Mouse (Mus musculus): Measurements from ENCODE around the gene Fam177a.
A peak's percentile ranks its signal among the peaks of the same experiment; 100 is the strongest.
"Not testable (repeated sequence)": the region's sequence is repeated elsewhere in the genome, so short reads cannot be mapped to it uniquely, and the experiment has no call there.

Fam177a gene

GRCm38 (mm10) chr12:55124242-55124641, at the start of gene Fam177a:
Gene Fam177a, plus strand, starts transcription at chr12:55124469.
- not testable (repeated sequence) for DNase-seq

- DNase-seq = peak; percentile 65 to 69
Observed at GRCm38 (mm10) chr12:55075296-55075695, 49.0 kb upstream of the Fam177a start.

GRCm38 (mm10) chr12:55078706-55079105, 45.6 kb upstream of the Fam177a start:
- not testable (repeated sequence) for DNase-seq

- DNase-seq = peak; percentile 92 to 94
Observed at GRCm38 (mm10) chr12:55079726-55080600, 44.3 kb upstream of the Fam177a start, which contains the start of the genes 2700097O09Rik and Srp54a. Gene 2700097O09Rik, minus strand, starts transcription at chr12:55080110. Gene Srp54a, plus strand, starts transcription at chr12:55080262.

GRCm38 (mm10) chr12:55080601-55080942, 43.7 kb upstream of the Fam177a start:
- DNase-seq = not testable (repeated sequence)

- DNase-seq = not testable (repeated sequence)
Observed at GRCm38 (mm10) chr12:55092127-55092526, 32.1 kb upstream of the Fam177a start.

- not testable (repeated sequence) for DNase-seq
Observed at GRCm38 (mm10) chr12:55112616-55113015, 11.7 kb upstream of the Fam177a start.

- DNase-seq = not testable (repeated sequence)
Observed at GRCm38 (mm10) chr12:55124731-55125130, 462 bp downstream of the Fam177a start.

- not testable (repeated sequence) for DNase-seq
Observed at GRCm38 (mm10) chr12:55135540-55135939, 11.3 kb downstream of the Fam177a start.

- not testable (repeated sequence) for DNase-seq
Observed at GRCm38 (mm10) chr12:55137859-55138258, 13.6 kb downstream of the Fam177a start.

- DNase-seq = not testable (repeated sequence)
Observed at GRCm38 (mm10) chr12:55154559-55155448, 30.5 kb downstream of the Fam177a start, which contains the start of gene Srp54b. Gene Srp54b, plus strand, starts transcription at chr12:55155104.

GRCm38 (mm10) chr12:55155449-55155783, 31.1 kb downstream of the Fam177a start:
- not testable (repeated sequence) for DNase-seq

- DNase-seq = not testable (repeated sequence)
Observed at GRCm38 (mm10) chr12:55167034-55167557, 42.8 kb downstream of the Fam177a start.

- not testable (repeated sequence) for DNase-seq
Observed at GRCm38 (mm10) chr12:55187686-55188085, 63.4 kb downstream of the Fam177a start.

- DNase-seq = not testable (repeated sequence)
Observed at GRCm38 (mm10) chr12:55189127-55189526, 64.9 kb downstream of the Fam177a start.

Data from cerebellum, adult 18-20 months (tissue).